Mouse (Mus musculus): ENCODE measurements at regions not wholly inside any gene's neighbourhood (a gene's known extent, or its start where the extent isn't known, plus 50 kb on each side); places are given as distances from the start of the nearest gene placed in this dataset.

GRCm38 (mm10) chr14:61985575-61985974, 306.8 kb upstream of the Rnaseh2b start:
- no peak for DNase-seq (ENCODE audit: low spot score)
- Histone ChIP-seq H3K27ac (no peak overlapping the region), H3K9me3 (peaks cover 6% of the 10 kb centered on the region; the same call in 1 of the 2 replicates), H3K27me3 (ENCODE audit: insufficient read depth, poor library complexity, severe bottlenecking) (no peaks in the 10 kb centered on the region), H3K36me3 (no peaks in the 10 kb centered on the region), H3K4me3 (no peak overlapping the region), H3K4me1 (no peaks in the 10 kb centered on the region)
- WGBS = 65% methylated on average over 3 of the region's 3 CpGs

DNA sequence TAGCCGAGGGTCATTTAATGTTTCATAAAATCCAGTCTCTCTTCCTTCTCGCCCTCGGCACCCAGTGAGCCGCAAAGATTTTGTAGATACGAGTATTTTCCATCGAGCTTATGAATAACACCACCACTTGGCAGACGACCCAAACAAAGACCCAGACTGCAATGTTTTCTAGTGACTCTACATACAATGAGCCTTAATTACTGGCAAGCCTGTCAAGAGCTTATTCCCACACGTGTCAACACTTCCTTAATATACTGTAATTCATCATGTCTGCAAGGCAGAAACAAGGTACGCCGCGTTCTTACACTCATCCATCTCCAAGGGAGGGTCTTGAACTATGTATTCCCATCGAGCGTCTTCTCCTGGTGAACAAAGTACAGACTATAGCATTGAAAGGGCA, 306.2 kb upstream of the Rnaseh2b start:
- Histone ChIP-seq H3K4me1 (no peaks in the 10 kb centered on the region), H3K4me3 (no peak overlapping the region), H3K36me3 (no peaks in the 10 kb centered on the region), H3K27ac (no peak overlapping the region), H3K9me3 (peaks cover 6% of the 10 kb centered on the region; the same call in 1 of the 2 replicates), H3K27me3 (ENCODE audit: insufficient read depth, poor library complexity, severe bottlenecking) (no peaks in the 10 kb centered on the region)
- DNase-seq (ENCODE audit: low spot score) = no peak
- WGBS = 83% methylated on average over 13 of the region's 13 CpGs

DNA sequence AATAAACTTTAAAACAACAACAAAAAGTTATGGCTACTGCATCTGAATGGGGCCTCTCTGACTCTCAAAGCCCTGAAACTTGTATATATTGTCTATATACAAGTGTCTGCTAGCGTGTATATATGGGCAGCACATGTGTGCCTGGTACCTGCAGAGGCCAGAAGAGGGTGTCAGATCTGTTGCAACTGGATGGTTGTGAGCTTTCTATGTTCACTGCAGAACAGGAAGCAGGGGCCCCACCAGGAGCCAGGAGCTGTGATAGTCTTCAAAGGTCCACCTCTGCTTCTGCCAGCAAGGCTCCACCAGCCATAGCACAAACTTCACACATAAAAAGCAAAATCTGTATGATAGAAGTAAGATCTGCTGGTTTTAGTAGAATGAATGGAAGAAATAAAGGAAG, 297.1 kb upstream of the Rnaseh2b start:
- WGBS = 89% methylated on average over 1 of the region's 1 CpGs
- Histone ChIP-seq H3K27me3 (ENCODE audit: insufficient read depth, poor library complexity, severe bottlenecking) (no peaks in the 10 kb centered on the region), H3K9me3 (no peaks in the 10 kb centered on the region), H3K27ac (no peak overlapping the region), H3K4me3 (no peak overlapping the region), H3K4me1 (no peaks in the 10 kb centered on the region), H3K36me3 (no peaks in the 10 kb centered on the region)
- no peak for DNase-seq (ENCODE audit: low spot score)

- DNase-seq (ENCODE audit: low spot score) = no peak
- Histone ChIP-seq H3K9me3 (no peaks in the 10 kb centered on the region), H3K27me3 (ENCODE audit: insufficient read depth, poor library complexity, severe bottlenecking) (no peaks in the 10 kb centered on the region), H3K27ac (no peak overlapping the region), H3K36me3 (no peaks in the 10 kb centered on the region), H3K4me3 (no peak overlapping the region), H3K4me1 (peaks cover 3% of the 10 kb centered on the region; the same call in 1 of the 2 replicates)
Observed at GRCm38 (mm10) chr14:61997736-61998135, 294.7 kb upstream of the Rnaseh2b start.

DNA sequence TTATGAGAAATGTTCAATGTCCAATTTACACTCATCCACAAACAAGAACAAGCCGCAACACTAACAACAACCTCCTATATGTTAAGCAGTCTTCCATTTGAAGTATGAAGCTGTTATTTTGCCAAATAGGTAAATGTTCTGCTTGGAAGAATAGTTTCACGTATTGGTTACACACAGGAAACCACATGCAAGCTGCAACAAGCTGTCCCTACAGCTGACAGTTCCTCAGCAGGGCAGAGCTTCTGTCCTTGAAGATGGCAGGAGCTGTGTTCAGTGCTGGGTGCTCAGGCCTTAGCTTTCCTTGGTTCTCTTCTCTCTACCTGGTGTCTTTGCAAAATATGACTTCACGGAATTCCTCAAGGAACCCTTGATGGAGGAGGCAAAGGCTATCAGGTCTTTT, 294.1 kb upstream of the Rnaseh2b start:
- no peaks in the 10 kb centered on the region for H3K27me3 ChIP-seq (ENCODE audit: insufficient read depth, poor library complexity, severe bottlenecking)
- no peak overlapping the region for H3K4me3 ChIP-seq
- H3K36me3 ChIP-seq = no peaks in the 10 kb centered on the region
- no peaks in the 10 kb centered on the region for H3K9me3 ChIP-seq
- 77% methylated on average over 3 of the region's 3 CpGs for WGBS
- peaks cover 3% of the 10 kb centered on the region; the same call in 1 of the 2 replicates for H3K4me1 ChIP-seq
- H3K27ac ChIP-seq = no peak overlapping the region
- DNase-seq (ENCODE audit: low spot score) = no peak

DNA sequence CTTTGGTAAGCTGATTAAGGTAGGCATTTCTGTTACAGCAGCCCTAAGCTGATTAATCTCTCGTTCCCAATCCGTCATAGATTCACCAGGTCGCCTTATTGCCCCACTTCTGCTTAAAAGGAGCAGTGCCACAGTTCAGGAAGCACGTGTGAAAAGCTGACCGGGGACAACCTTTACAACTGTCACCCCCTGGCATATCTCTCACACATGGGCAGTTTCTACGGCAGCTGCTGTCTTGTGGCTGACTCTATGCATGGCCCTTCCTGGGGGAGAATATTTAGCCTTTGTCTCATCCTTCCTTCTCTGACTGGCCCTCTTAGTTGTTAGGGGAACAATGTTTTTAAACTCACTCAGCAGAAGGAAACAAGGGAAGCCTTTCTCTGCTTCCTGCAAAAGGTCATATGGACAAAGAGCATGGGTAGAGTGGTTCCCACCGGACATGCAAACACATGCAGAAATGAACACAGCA, 290.9 kb upstream of the Rnaseh2b start:
- DNase-seq (ENCODE audit: low spot score) = no peak
- no peaks in the 10 kb centered on the region for H3K27me3 ChIP-seq (ENCODE audit: insufficient read depth, poor library complexity, severe bottlenecking)
- H3K27ac ChIP-seq = no peak overlapping the region
- no peaks in the 10 kb centered on the region for H3K9me3 ChIP-seq
- WGBS = 49% methylated on average over 7 of the region's 7 CpGs
- peaks cover 3% of the 10 kb centered on the region; the same call in 1 of the 2 replicates for H3K4me1 ChIP-seq
- H3K4me3 ChIP-seq = no peak overlapping the region
- H3K36me3 ChIP-seq = no peaks in the 10 kb centered on the region

DNA sequence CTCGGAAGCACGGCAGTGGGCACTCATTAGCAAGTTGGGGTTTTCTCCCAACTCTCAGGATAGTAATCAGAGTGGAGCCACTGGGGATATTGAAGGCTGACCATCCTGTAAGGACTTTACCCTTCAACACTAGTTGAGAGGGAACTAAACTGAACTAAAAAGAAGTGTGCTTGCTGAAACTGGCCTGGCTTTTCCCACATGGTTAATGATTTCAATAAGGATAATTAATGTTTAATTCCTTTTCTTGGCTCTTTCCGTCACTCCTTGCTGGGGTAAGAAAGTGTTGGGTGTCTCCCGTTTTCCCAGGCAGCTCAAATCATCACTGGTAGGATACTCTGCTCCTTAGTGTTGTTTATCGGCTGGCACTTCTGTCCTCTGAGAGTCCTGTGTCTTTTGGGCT, 290.3 kb upstream of the Rnaseh2b start:
- Histone ChIP-seq H3K27me3 (ENCODE audit: insufficient read depth, poor library complexity, severe bottlenecking) (no peaks in the 10 kb centered on the region), H3K4me3 (no peak overlapping the region), H3K4me1 (peaks cover 3% of the 10 kb centered on the region; the same call in 1 of the 2 replicates), H3K9me3 (no peaks in the 10 kb centered on the region), H3K27ac (no peak overlapping the region), H3K36me3 (no peaks in the 10 kb centered on the region)
- DNase-seq (ENCODE audit: low spot score) = no peak
- 77% methylated on average over 5 of the region's 5 CpGs for WGBS

GRCm38 (mm10) chr14:62003013-62003781, 289.2 kb upstream of the Rnaseh2b start:
- Histone ChIP-seq H3K27me3 (ENCODE audit: insufficient read depth, poor library complexity, severe bottlenecking) (no peaks in the 10 kb centered on the region), H3K27ac (no peak overlapping the region), H3K4me3 (no peak overlapping the region), H3K4me1 (peaks cover 3% of the 10 kb centered on the region; the same call in 1 of the 2 replicates), H3K36me3 (no peaks in the 10 kb centered on the region), H3K9me3 (no peaks in the 10 kb centered on the region)
- WGBS = 68% methylated on average over 16 of the region's 16 CpGs
- no peak for DNase-seq (ENCODE audit: low spot score)

DNA sequence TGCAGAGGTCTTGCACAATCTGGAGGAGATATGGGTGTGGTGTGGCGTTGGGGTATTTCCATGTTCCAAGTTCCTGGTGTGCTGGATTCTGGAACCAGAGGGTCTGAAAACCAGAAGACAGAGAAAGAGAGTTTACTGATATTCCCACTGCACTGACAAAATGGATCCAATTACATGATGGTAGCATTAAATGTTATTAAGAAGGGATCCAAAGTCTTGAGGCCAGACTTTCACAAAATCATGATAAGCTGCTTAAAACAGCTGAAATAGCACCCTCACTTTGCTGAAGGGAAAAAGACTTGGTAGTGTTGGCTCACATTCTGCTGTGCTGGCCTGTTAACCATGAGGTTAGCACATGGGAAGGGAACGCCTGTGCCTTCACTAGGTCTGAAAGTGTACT, 288.6 kb upstream of the Rnaseh2b start:
- Histone ChIP-seq H3K27ac (no peak overlapping the region), H3K27me3 (ENCODE audit: insufficient read depth, poor library complexity, severe bottlenecking) (no peaks in the 10 kb centered on the region), H3K9me3 (no peaks in the 10 kb centered on the region), H3K4me1 (peaks cover 3% of the 10 kb centered on the region; the same call in 1 of the 2 replicates), H3K4me3 (no peak overlapping the region), H3K36me3 (no peaks in the 10 kb centered on the region)
- no peak for DNase-seq (ENCODE audit: low spot score)
- WGBS = 87% methylated on average over 2 of the region's 2 CpGs

- no peaks in the 10 kb centered on the region for H3K36me3 ChIP-seq
- 85% methylated on average over 5 of the region's 5 CpGs for WGBS
- H3K27ac ChIP-seq = no peak overlapping the region
Observed at GRCm38 (mm10) chr14:62008707-62009106, 283.7 kb upstream of the Rnaseh2b start.

GRCm38 (mm10) chr14:62018804-62019203, 273.6 kb upstream of the Rnaseh2b start:
- no peak for DNase-seq (ENCODE audit: low spot score)
- WGBS = 77% methylated on average over 4 of the region's 4 CpGs
- Histone ChIP-seq H3K27ac (no peak overlapping the region), H3K9me3 (no peaks in the 10 kb centered on the region), H3K27me3 (ENCODE audit: insufficient read depth, poor library complexity, severe bottlenecking) (no peaks in the 10 kb centered on the region), H3K36me3 (no peaks in the 10 kb centered on the region), H3K4me1 (no peaks in the 10 kb centered on the region), H3K4me3 (no peak overlapping the region)

More at GRCm38 (mm10) chr14:62008707-62009106, 283.7 kb upstream of the Rnaseh2b start:
- Histone ChIP-seq H3K9me3 (no peaks in the 10 kb centered on the region), H3K27me3 (ENCODE audit: insufficient read depth, poor library complexity, severe bottlenecking) (no peaks in the 10 kb centered on the region), H3K4me3 (no peak overlapping the region), H3K4me1 (no peaks in the 10 kb centered on the region)
- DNase-seq (ENCODE audit: low spot score) = no peak

DNA sequence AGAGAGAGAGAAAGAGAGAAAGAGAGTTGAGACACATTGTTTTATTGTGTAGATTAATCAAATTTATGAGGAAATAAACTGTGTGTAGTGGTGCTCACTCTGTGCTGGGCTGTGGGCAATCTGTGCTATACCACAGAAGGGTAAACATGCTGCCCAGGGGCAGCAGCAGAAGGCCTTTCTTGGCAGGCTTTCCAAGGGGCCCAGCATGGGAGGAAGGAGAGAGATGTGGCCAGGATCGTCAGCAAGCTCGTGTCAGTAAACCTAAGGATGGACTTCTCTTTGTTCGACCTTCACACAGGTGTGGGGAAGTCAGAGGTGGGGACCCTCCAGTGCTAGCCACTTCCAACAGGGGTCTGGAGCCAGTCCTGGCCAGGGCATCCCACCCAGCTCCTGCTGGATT, 271.4 kb upstream of the Rnaseh2b start:
- no peaks in the 10 kb centered on the region for H3K9me3 ChIP-seq
- no peaks in the 10 kb centered on the region for H3K4me1 ChIP-seq
- no peak for DNase-seq (ENCODE audit: low spot score)
- no peak overlapping the region for H3K4me3 ChIP-seq
- H3K36me3 ChIP-seq = no peaks in the 10 kb centered on the region
- no peaks in the 10 kb centered on the region for H3K27me3 ChIP-seq (ENCODE audit: insufficient read depth, poor library complexity, severe bottlenecking)
- no peak overlapping the region for H3K27ac ChIP-seq
- 86% methylated on average over 3 of the region's 3 CpGs for WGBS

- 87% methylated on average over 3 of the region's 3 CpGs for WGBS
- Histone ChIP-seq H3K27me3 (ENCODE audit: insufficient read depth, poor library complexity, severe bottlenecking) (no peaks in the 10 kb centered on the region), H3K27ac (no peak overlapping the region), H3K4me3 (no peak overlapping the region), H3K36me3 (no peaks in the 10 kb centered on the region), H3K4me1 (no peaks in the 10 kb centered on the region), H3K9me3 (no peaks in the 10 kb centered on the region)
- DNase-seq (ENCODE audit: low spot score) = no peak
Observed at GRCm38 (mm10) chr14:62022193-62022592, 270.2 kb upstream of the Rnaseh2b start.

DNA sequence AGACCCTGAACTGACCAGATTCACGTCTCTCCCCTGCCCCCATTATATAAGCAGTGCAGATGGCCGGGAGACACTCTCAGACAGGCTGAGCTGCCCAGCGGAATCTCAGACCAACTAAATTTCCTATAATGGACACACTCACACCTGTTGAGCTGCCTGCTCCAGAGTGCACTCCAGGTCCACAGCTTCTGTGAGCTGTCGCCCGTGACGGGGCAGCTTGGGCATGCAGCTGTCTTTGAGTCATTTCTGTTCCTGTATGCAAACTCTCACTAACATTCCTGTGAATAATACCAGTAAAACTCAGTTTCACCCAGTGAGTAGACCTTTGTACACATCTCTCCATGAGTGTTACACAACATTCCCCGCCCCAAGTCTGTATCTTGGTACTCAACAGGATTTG, 269.4 kb upstream of the Rnaseh2b start:
- Histone ChIP-seq H3K4me3 (no peak overlapping the region), H3K4me1 (no peaks in the 10 kb centered on the region), H3K27me3 (ENCODE audit: insufficient read depth, poor library complexity, severe bottlenecking) (no peaks in the 10 kb centered on the region), H3K36me3 (no peaks in the 10 kb centered on the region), H3K9me3 (no peaks in the 10 kb centered on the region), H3K27ac (no peak overlapping the region)
- DNase-seq (ENCODE audit: low spot score) = no peak
- 84% methylated on average over 7 of the region's 7 CpGs for WGBS

Data from heart, embryonic 10.5 days (tissue).